Mouse (Mus musculus) testis, adult 2 months (tissue): Measurements from ENCODE around the gene Col6a3. TPM values are rescaled to one million over a fixed set of nuclear protein-coding genes. Genes with fewer than 3 reads are reported as not detected.

ENCODE experiments used
- H3K27ac ChIP-seq: fragments of 200-500 bp; 2 replicates; pipeline ENCODE4 v1.5.1; 2012; ENCODE audit warnings: low read depth, low read length; ENCODE audit not compliant: control insufficient read depth, insufficient read depth
- H3K27me3 ChIP-seq: fragments of 200-500 bp; 2 replicates; pipeline ENCODE4 v1.6.1; 2012; ENCODE audit warnings: mild to moderate bottlenecking, low read length, moderate library complexity; ENCODE audit not compliant: control insufficient read depth, insufficient read depth
- H3K36me3 ChIP-seq: fragments of 200-500 bp; 2 replicates; pipeline ENCODE4 v1.6.1; 2012; ENCODE audit warnings: mild to moderate bottlenecking, low read length; ENCODE audit not compliant: control insufficient read depth, insufficient read depth
- H3K4me1 ChIP-seq: fragments of 200-500 bp; 2 replicates; pipeline ENCODE4 v1.6.1; 2012; ENCODE audit warnings: low read length; ENCODE audit not compliant: control insufficient read depth, insufficient read depth
- H3K4me3 ChIP-seq: fragments of 200-500 bp; 2 replicates; pipeline ENCODE4 v1.5.1; 2012; ENCODE audit warnings: low read depth, mild to moderate bottlenecking, low read length, moderate library complexity, mixed read lengths; ENCODE audit not compliant: control insufficient read depth
- CTCF ChIP-seq: fragments of 200-500 bp; IDR thresholded peaks from 2 replicates; pipeline ENCODE4 v1.5.1; 2012; ENCODE audit warnings: low read depth, mild to moderate bottlenecking, inconsistent platforms, low read length, moderate library complexity; ENCODE audit not compliant: control insufficient read depth, insufficient read depth, insufficient replicate concordance
- POLR2A ChIP-seq: fragments of 200-500 bp; IDR thresholded peaks from 2 replicates; pipeline ENCODE4 v1.6.1; 2012; ENCODE audit warnings: low read depth, mild to moderate bottlenecking, inconsistent platforms, low read length, moderate library complexity; ENCODE audit not compliant: control insufficient read depth
- polyA plus RNA-seq: library from polyadenylated mRNA; depleted of rRNA; stranded (reverse); fragments of >200 nt; gene quantifications from 2 replicates; pipeline ENCODE4 v1.2.3, GENCODE M21; 2012

Col6a3 gene
- polyA plus RNA-seq, 1 experiment, result 5.8 TPM

DNA sequence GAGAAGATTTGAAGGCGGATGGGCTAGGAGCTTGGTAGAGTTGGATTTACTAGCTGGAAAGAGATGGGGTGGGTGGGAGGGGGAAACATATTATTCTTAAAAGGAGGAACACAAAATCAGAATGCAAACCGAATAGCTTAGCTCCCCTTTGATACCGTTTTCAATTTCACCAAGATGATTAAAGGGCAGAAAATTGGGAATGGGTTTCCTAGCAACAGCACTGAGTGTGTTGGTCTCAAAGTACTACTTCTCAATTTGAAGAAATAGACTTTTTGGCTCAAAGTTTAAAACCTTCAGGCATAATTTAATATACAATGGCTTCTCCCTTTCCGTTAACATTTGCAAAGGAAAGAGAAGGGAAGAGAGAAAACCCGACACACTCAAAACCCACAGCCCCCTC lies 12.1 kb upstream of the Col6a3 start:
- H3K4me1 ChIP-seq, result no peaks in the 10 kb centered on the region
- no peaks in the 10 kb centered on the region for H3K36me3 ChIP-seq
- H3K27ac ChIP-seq, result no peak overlapping the region
- no peak overlapping the region for H3K4me3 ChIP-seq
- no peaks in the 10 kb centered on the region for H3K27me3 ChIP-seq
- TF ChIP-seq POLR2A, result no peak

DNA sequence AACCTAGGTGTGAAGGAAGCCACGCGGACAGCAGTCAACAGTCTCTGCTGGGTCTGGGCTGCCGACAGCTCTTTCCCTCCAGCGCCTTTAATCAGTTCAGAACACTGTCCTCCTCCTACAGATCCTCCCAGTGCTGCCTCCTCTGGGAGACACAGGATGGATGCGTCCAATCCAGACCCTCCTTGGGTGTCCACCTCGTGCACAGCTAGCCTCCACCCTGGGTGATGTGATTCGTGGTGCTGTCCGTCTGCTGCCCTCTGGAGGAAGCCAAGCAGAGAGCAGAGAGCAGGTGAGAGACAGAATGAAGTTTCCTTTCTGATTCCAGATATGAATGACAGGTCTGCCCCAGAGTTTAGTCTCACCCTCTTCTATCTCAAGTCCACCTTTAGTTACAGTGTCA lies 6.1 kb upstream of the Col6a3 start:
- Histone ChIP-seq H3K4me1 (no peaks in the 10 kb centered on the region), H3K36me3 (no peaks in the 10 kb centered on the region), H3K27ac (no peak overlapping the region), H3K27me3 (no peaks in the 10 kb centered on the region), H3K4me3 (no peak overlapping the region)
- TF ChIP-seq CTCF (peak; percentile 55; the same call in 1 of the 2 replicates), POLR2A (no peak)

DNA sequence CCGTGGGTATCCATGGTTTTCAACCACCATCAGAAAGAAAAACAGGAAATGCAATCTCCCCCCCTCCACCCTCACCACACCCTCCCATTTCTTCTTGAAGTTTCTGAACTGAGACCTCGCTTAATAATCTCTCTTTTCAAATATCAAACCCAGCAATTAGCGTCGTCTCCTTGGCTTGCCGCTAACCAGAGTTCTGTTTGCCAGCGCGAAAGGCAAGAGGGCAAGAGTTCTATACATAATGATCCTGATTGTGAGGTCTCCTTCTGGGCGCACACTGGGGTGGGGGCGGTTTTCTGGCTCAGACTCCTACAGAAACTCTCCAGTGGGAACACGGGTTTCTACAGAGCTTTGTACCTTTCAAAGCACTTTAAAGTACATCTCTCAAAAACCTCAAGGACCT lies 1.4 kb upstream of the Col6a3 start:
- Histone ChIP-seq H3K36me3 (no peaks in the 10 kb centered on the region), H3K27ac (no peak overlapping the region), H3K27me3 (no peaks in the 10 kb centered on the region), H3K4me3 (no peak overlapping the region), H3K4me1 (no peaks in the 10 kb centered on the region)
- TF ChIP-seq POLR2A (no peak), CTCF (no peak)

DNA sequence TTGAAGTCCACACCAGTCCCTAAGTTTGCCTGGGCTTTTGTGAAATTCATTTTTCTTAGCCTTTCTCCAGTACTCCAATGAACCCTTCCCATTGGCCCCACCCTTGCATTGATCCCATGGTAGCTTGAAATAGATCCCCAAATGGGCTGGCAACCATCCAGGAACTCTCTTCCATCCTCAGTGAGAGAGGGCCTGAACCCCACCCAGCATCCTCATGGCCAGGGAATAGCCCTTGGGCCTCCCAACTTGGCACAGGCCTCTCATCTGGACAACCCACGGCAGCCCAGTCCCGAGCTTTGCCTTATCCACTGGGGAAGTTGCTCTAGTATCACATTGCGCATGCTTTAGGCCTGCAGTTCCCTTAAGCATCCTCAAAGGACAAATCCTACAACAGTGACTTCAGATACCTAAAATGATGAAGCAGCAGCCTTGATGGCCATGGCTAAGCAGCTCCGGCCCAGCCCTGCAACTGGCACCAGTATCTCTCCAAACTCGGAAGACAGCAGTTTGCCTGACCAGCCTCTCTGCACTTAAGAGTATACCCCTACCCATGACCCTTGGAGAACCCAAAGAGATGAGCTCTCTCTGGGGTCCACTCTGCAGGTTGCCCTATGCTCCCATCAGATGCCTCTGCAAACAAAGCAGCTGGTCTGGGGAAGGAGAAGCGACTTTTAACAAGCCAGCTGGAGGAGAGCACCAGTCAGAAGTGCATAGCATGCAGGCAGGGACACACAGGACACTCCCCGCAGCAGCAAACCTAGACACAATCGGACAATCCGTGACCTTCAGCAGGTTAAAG lies 783 bp downstream of the Col6a3 start:
- peak overlapping the region; percentile 25; the same call in 1 of the 2 replicates for H3K4me3 ChIP-seq
- TF ChIP-seq CTCF (no peak), POLR2A (no peak)
- no peaks in the 10 kb centered on the region for H3K27me3 ChIP-seq
- H3K4me1 ChIP-seq, result no peaks in the 10 kb centered on the region
- 0 out of 2 replicates have a peak overlapping the region, but pooled peaks have one; percentile 5 for H3K27ac ChIP-seq
- no peaks in the 10 kb centered on the region for H3K36me3 ChIP-seq

DNA sequence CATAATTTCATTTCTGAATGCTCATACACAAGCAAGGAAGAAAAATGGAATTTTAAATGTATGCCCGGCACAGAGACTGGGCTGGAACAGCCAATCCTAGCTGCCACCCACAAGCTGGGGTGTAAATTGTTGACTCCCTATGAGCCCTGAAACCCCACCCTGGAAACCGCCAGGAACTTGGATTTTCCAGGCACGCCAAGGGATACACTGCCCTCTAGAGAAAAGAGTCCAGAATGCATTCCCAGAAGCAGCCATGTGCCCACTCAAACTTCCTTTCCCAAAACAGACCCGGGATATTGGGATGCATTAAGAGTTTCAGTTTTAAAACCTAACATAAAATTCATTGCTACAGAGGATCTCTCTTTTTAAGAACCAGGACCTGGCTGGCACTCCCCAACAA lies 3.5 kb downstream of the Col6a3 start:
- no peaks in the 10 kb centered on the region for H3K27me3 ChIP-seq
- H3K27ac ChIP-seq, result no peak overlapping the region
- H3K36me3 ChIP-seq, result no peaks in the 10 kb centered on the region
- TF ChIP-seq CTCF (0 out of 2 replicates have a peak, but pooled peaks have one; percentile 6), POLR2A (no peak)
- no peak overlapping the region for H3K4me3 ChIP-seq
- no peaks in the 10 kb centered on the region for H3K4me1 ChIP-seq

DNA sequence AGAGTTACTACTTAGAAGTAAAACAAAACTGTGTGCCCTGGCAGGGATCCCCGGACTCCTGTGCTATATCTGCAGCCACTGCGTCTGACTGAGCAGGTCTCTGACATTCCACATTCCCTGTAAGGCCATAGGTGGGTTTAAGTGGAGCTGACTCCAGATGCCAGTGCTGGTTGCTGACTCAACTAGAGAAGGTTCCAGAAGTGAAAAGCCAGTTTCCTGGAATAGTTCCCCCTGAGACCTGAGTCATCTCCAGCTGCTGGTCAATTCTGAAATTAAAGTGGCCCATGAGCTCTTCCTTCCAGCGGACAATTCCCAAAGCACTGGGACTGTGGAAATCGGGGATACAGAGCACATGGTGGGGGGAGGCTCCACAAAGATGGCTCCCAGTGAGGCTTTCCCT lies 5.1 kb downstream of the Col6a3 start:
- Histone ChIP-seq H3K27ac (peak overlapping the region; percentile 12; the same call in 1 of the 2 replicates), H3K27me3 (no peaks in the 10 kb centered on the region), H3K36me3 (no peaks in the 10 kb centered on the region), H3K4me1 (no peaks in the 10 kb centered on the region), H3K4me3 (no peak overlapping the region)
- TF ChIP-seq POLR2A (no peak), CTCF (no peak)

DNA sequence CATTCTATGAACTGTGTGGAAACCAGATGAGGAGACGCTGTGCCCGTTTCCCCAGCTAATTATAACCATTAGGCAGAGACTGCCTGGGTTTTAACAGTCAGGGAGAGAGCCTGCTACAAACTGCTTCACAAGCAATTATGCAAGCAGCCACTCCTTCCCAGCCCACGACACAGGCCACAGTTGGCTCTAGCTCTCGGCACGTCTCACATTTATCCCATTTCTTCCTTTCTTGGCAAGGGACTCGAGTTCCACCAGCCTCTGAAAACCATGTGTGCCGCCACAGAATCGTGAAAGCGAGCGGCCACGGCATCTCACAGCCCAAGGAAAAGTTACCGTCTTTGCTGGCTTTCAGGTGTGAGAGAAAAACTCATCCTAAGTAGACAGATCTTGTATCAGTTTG lies 5.5 kb downstream of the Col6a3 start:
- H3K27ac ChIP-seq, result peak overlapping the region; percentile 12; the same call in 1 of the 2 replicates
- TF ChIP-seq POLR2A (no peak), CTCF (no peak)
- no peaks in the 10 kb centered on the region for H3K27me3 ChIP-seq
- no peaks in the 10 kb centered on the region for H3K4me1 ChIP-seq
- no peak overlapping the region for H3K4me3 ChIP-seq
- H3K36me3 ChIP-seq, result no peaks in the 10 kb centered on the region

DNA sequence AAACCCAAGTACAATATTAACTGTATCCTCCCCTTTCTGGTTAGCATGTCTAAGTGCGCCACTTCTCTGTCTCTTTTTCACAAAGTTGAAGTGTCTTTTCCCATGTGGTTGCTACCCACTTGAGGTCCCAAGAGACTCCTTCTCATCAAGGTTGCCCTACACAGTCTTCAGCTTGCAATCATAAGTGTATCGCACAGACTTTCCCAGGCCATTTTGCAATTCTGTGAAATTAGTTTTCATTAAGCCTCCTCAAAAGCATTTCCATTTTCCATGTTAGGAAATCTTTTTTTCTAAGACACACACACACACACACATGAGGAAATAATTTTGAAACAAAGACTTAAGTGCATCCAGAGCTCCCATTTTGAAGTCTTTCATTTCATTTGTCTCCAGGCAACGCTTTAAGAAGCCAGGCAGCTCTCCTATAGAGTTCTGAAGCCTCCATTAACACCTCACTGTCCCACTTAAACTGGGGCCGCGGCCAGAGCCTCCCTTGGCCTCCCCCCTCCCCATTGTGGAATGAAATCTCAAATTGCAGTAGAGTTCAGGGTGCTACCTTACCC lies 7.5 kb downstream of the Col6a3 start:
- no peak overlapping the region for H3K4me3 ChIP-seq
- H3K27me3 ChIP-seq, result no peaks in the 10 kb centered on the region
- no peaks in the 10 kb centered on the region for H3K4me1 ChIP-seq
- TF ChIP-seq POLR2A, result no peak
- no peak for TF ChIP-seq CTCF
- H3K27ac ChIP-seq, result no peak overlapping the region
- H3K36me3 ChIP-seq, result no peaks in the 10 kb centered on the region
